Mouse (Mus musculus) midbrain, embryonic 10.5 days (tissue): ENCODE data around the gene Rxfp1. TPM values are rescaled to one million over a fixed set of nuclear protein-coding genes. Genes with fewer than 3 reads are reported as not detected.

ENCODE experiments used
- DNase-seq: peaks from one replicate; pipeline ENCODE4 v3.0.0-alpha.2; 2017; ENCODE audit warnings: low spot score
- H3K27ac ChIP-seq: fragments of 300-500 bp; sonication (generic); replicated peaks from 2 replicates; pipeline ENCODE4 v1.5.1; 2016; ENCODE audit warnings: mild to moderate bottlenecking
- H3K27me3 ChIP-seq: fragments of 300-500 bp; sonication (generic); 2 replicates; pipeline ENCODE4 v1.6.1; 2016; ENCODE audit warnings: low read depth, mild to moderate bottlenecking; ENCODE audit not compliant: poor library complexity, severe bottlenecking
- H3K36me3 ChIP-seq: fragments of 300-500 bp; sonication (generic); 2 replicates; pipeline ENCODE4 v1.6.1; 2016; ENCODE audit warnings: mild to moderate bottlenecking, moderate library complexity
- H3K4me1 ChIP-seq: fragments of 300-500 bp; sonication (generic); 2 replicates; pipeline ENCODE4 v1.6.1; 2016
- H3K4me3 ChIP-seq: fragments of 300-500 bp; sonication (generic); 2 replicates; pipeline ENCODE4 v1.5.1; 2016; ENCODE audit warnings: mild to moderate bottlenecking, moderate library complexity
- H3K9me3 ChIP-seq: fragments of 300-500 bp; sonication (generic); replicated peaks from 2 replicates; pipeline ENCODE4 v1.6.1; 2016; ENCODE audit warnings: mild to moderate bottlenecking
- WGBS: fragments of 180-500 bp; shearing (Covaris S2); methylation state at CpG from one replicate; pipeline ENCODE4 v1.1.7; 2016; 5-methylcytosine and 5-hydroxymethylcytosine counted together
- polyA plus RNA-seq: library from polyadenylated mRNA; unstranded; fragments of >200 nt; fragmentation: Nextera tagmentation; extraction: Ambion mirVana; gene quantifications from 2 replicates; pipeline ENCODE4 v1.2.1, GENCODE M21; 2016

The Rxfp1 gene
- polyA plus RNA-seq, 1 experiment from 2014 or later = not detected

DNA sequence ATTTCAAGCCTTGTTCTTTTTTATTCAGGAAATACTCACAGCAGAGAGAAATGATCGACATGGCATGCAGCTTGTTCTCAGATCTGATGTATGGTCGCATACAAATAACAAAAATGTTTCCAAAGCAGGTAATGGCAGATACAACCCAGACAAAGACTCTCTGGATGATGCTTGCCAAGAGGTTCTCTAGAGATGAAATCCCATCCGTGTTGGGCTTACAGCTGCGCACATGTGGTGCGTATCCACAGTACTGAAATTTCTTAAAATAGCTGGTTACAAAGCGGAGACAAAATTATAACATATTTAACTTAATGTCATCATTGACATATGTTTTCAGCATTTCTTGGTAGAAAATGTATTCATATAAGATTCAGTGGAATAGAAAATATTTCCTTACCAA lies 85.6 kb downstream of the Rxfp1 start:
- DNase-seq = no peak
- WGBS = 92% methylated on average over 6 of the region's 6 CpGs
- Histone ChIP-seq H3K4me1 (no peaks in the 10 kb centered on the region), H3K27me3 (no peaks in the 10 kb centered on the region), H3K36me3 (no peaks in the 10 kb centered on the region), H3K4me3 (no peak overlapping the region), H3K27ac (no peak overlapping the region), H3K9me3 (no peaks in the 10 kb centered on the region)

DNA sequence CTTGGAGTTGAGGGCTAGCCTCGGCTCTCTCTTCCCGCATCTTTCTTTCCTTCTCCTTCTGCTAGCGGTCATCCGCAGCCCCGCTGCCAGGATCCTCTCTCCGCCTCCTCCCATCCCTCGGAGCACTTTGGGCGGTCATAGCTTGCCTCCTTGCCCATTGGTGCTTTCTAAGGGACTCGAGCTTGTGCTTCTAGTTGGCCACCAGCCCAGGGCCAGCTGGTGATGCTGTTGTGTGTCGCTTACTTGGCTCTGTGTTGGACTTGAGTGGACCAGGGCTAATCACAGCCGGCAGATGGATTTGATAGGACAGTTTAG lies 108.3 kb downstream of the Rxfp1 start, which contains the start of gene Etfdh:
Gene Etfdh (minus strand): TSS at position 85 of the 315 bp plus-strand sequence.
- Histone ChIP-seq H3K9me3 (peaks cover 14% of the 10 kb centered on the region), H3K36me3 (peaks cover 33% of the 10 kb centered on the region), H3K27ac (peak within 1 kb of the TSS; percentile 94), H3K4me1 (peaks cover 21% of the 10 kb centered on the region), H3K27me3 (no peaks in the 10 kb centered on the region), H3K4me3 (peak within 1 kb of the TSS; percentile 77)
- peak; percentile 73 for DNase-seq
- under 1% methylated on average over 11 of the region's 11 CpGs for WGBS

DNA sequence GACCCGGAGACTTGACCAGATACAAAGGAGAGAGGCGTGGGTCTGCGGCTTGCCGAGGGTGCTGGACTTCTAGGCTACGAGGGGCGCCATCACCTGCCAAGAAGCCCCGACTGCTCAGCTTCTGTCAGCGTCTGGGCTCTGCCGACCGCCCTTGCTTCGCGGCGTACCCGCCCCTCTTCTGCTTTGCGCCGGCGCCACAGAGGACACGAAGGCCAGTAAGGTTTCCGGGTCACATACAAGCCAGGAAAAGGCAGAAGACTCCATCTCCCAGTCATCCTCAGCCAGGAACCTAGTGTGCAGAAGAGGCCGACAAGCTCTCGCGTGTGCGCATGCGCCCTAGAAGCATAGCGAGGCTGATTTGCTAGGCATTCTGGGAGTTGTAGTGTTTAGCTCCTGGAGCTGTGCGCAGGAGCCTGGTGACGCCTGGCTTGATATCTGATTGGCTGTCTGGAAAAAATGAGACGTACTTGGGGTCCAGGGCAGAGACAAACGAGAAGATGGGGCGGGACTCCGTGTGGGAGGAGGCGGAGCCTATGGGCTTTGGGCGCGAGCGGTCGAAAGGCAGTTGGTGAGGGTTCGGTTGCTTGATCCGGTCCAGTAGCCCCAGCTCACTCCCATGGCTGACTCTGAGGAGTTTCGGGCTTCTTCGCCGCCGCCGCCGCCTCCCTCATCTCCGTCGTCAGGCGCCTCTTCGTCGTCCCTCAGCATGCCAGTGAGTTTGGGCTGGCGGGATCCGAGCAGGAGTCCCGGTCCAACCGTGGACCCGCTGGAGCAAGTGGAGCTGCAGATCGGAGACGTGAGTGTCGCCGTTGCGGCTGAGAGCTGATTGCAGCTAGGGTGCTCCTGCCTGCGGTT lies 108.9 kb downstream of the Rxfp1 start, which contains the start of gene 4930579G24Rik:
Gene 4930579G24Rik (plus strand): TSS at position 519 of the 855 bp plus-strand sequence.
- under 1% methylated on average over 60 of the region's 60 CpGs for WGBS
- Histone ChIP-seq H3K27ac (peak within 1 kb of the TSS; percentile 94), H3K4me1 (peaks cover 21% of the 10 kb centered on the region), H3K4me3 (peak within 1 kb of the TSS; percentile 77), H3K9me3 (peaks cover 11% of the 10 kb centered on the region), H3K36me3 (peaks cover 30% of the 10 kb centered on the region), H3K27me3 (no peaks in the 10 kb centered on the region)
- peak; percentile 98 for DNase-seq

DNA sequence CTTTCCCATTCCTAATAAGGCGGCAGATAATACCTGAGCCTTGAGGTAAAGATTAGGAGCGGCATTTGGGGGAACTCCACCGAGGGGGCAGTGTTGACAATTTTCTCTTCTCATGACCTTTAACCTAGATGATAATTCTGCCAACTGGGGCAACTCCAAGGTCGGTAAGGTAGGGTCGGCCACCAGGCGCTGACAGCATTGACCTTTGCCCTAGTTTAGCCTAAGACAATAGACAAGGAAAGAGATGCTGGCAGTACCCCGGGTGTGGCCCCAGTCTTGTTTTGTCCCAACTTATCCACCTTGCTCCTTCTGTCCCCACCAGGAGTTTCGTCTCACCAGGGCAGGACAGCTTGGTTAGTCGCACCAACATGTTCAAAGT lies 109.5 kb downstream of the Rxfp1 start:
- Histone ChIP-seq H3K27me3 (no peaks in the 10 kb centered on the region), H3K4me3 (peak overlapping the region; percentile 77), H3K4me1 (peaks cover 21% of the 10 kb centered on the region), H3K36me3 (peaks cover 24% of the 10 kb centered on the region), H3K9me3 (peaks cover 5% of the 10 kb centered on the region), H3K27ac (peak overlapping the region; percentile 94)
- DNase-seq = no peak
- 2% methylated on average over 9 of the region's 9 CpGs for WGBS

DNA sequence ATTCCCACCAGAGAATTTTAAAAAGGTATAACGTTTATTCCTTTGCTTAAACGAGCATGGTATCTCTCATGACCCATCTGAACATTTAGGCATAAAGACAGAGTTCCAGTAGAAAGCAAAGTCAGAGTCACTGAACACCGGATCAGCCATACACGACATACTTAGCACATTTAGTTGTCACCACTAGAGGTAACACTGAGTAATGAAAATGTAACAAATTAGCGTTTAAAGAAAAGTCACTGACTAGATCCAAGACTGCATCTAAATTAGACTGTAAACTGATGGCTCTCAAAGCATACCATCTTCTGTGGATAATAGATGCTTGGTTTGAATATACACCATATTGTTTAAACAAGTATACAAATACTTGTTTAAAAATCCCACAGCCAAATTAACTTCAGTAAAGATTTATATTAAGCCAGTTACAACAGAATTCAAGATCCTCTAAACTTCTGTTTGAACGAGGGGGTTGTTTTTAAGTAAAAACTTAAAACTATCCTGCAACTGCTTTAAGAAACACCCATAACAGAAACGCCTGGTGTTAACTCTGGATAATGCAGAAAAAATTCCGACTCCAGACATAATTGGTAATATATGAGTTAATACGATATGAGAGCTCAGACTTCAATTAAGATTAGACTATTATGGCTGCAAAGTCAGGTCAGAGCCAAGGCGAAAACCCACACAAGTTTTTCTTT lies 110.0 kb downstream of the Rxfp1 start:
- DNase-seq = no peak
- no peaks in the 10 kb centered on the region; the same call in 1 of the 2 replicates for H3K9me3 ChIP-seq

DNA sequence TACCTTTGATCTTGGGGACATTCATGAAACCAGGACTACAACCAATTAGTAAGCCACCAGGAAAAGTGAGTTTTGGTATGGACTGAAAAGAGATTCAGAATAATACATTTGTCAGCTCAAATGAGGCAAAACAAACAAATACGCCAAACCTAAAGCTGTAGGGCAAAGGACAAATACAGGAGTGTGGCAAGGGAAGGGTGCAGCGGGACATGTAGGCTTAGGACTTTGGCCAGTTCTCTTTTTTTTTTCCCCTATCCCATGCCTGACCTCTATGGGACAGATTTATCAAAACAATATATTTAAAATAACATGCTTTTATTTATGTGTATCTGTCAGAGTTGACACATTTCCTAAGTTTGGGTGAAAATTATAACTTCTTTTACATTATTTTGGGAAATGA lies 127.8 kb downstream of the Rxfp1 start:
- 90% methylated on average over 2 of the region's 2 CpGs for WGBS
- Histone ChIP-seq H3K4me3 (no peak overlapping the region), H3K36me3 (peaks cover 75% of the 10 kb centered on the region), H3K27me3 (no peaks in the 10 kb centered on the region), H3K9me3 (no peaks in the 10 kb centered on the region; the same call in 1 of the 2 replicates), H3K27ac (no peak overlapping the region), H3K4me1 (no peaks in the 10 kb centered on the region)
- no peak for DNase-seq

More for the DNA sequence above, 110.0 kb downstream of the Rxfp1 start:
- Histone ChIP-seq H3K27ac (peak overlapping the region; percentile 94; the same call in 1 of the 2 replicates), H3K36me3 (peaks cover 21% of the 10 kb centered on the region), H3K4me3 (peak overlapping the region; percentile 77), H3K4me1 (peaks cover 21% of the 10 kb centered on the region), H3K27me3 (no peaks in the 10 kb centered on the region)
- 45% methylated on average over 10 of the region's 10 CpGs for WGBS

DNA sequence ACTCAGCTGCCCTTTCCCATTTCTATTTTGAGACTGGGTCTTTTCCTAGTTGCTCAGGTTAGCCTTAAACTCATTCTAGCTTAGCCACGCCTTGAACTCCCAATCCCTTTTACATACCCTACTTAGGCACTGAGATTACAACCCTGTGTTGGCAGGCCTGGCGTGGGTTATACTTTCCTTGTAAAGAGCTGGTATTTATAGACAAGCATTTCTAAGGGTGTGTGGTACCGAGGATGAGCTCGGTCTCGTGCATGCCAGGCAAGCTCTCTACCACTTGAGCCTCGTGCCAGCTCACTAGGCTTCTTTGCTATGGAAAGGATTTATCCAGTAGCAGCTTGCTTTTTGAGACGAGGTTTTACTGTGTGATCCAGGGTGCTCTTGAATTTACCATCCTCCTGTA lies 142.2 kb downstream of the Rxfp1 start:
- Histone ChIP-seq H3K27me3 (no peaks in the 10 kb centered on the region), H3K36me3 (peaks cover 77% of the 10 kb centered on the region), H3K9me3 (no peaks in the 10 kb centered on the region), H3K27ac (no peak overlapping the region), H3K4me1 (peaks cover 19% of the 10 kb centered on the region), H3K4me3 (no peak overlapping the region)
- DNase-seq = no peak
- 94% methylated on average over 7 of the region's 7 CpGs for WGBS

DNA sequence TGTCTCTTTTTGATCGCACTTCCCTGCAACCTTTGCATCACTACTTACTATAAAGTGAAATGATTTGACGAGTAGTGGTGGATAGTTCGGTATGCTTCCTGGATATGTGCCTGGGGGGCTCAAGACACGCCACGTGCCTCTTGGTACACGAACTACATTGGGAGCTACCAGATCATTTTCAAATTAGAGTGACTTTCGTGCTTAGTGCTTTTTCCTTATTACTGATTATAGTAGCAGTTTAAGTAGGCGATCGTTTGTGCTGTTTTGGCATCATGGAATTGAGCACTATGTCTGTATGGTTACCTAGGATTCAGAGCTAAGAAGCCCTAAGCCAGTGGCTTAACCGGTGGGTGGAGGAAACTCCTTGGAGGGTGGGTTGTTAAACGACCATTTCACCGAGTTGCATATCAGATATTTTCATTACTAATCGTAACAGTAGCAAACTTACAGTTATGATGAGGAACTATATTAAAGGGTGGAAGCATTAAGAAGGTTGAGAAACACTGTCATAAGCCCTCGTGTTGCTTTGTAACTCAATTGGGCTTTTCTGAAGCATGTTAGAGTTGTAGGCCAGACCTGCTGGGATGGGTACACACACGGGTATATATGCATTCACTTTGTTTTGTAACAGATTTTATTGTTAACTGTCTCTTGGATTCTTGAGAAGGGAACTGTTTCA lies 145.7 kb downstream of the Rxfp1 start:
- 9% methylated on average over 15 of the region's 15 CpGs for WGBS
- Histone ChIP-seq H3K27ac (peak overlapping the region; percentile 95), H3K36me3 (peaks cover 42% of the 10 kb centered on the region), H3K27me3 (no peaks in the 10 kb centered on the region), H3K4me1 (peaks cover 22% of the 10 kb centered on the region), H3K4me3 (peak overlapping the region; percentile 94), H3K9me3 (no peaks in the 10 kb centered on the region)
- no peak for DNase-seq

Other genes with a start within 250 kb of the Rxfp1 start
- 4.3 and 4.4 TPM in 2 replicates for gene Fnip2, start 170.1 kb downstream of the Rxfp1 start, polyA plus RNA-seq
- 197 and 224 TPM in 2 replicates for gene Ppid, start 146.5 kb downstream of the Rxfp1 start, polyA plus RNA-seq
- gene 4930579G24Rik, start 108.8 kb downstream of the Rxfp1 start, polyA plus RNA-seq = 26.5 and 28.1 TPM in 2 replicates
- 47.1 and 55.5 TPM in 2 replicates for gene Etfdh, start 108.4 kb downstream of the Rxfp1 start, polyA plus RNA-seq
- 2.6 and 2.7 TPM in 2 replicates for gene Tmem144, start 114.9 kb upstream of the Rxfp1 start, polyA plus RNA-seq
- 2.0 and 2.7 TPM in 2 replicates for gene Fam198b, start 146.7 kb upstream of the Rxfp1 start, polyA plus RNA-seq